Mouse (Mus musculus) heart, embryonic 15.5 days (tissue): Measurements from ENCODE around the gene Urm1. TPM values are rescaled to one million over a fixed set of nuclear protein-coding genes. Genes with fewer than 3 reads are reported as not detected.

Experiments used
- ATAC-seq: fragments of 200-750 bp; cut with Nextera tagmentation; replicated peaks from 2 replicates; pipeline ENCODE4 v1.8.0; 2017; ENCODE audit warnings: low read depth, moderate TSS enrichment; ENCODE audit not compliant: insufficient number of reproducible peaks, insufficient read depth, low FRiP score
- H3K27ac ChIP-seq: fragments of 300-500 bp; sonication (generic); 2 replicates; pipeline ENCODE4 v1.5.1; 2015; ENCODE audit warnings: mild to moderate bottlenecking, inconsistent platforms
- H3K27me3 ChIP-seq: fragments of 300-500 bp; sonication (generic); 2 replicates; pipeline ENCODE4 v1.6.1; 2015; ENCODE audit warnings: inconsistent platforms
- H3K36me3 ChIP-seq: fragments of 300-500 bp; sonication (generic); 2 replicates; pipeline ENCODE4 v1.6.1; 2015; ENCODE audit warnings: mild to moderate bottlenecking, inconsistent platforms
- H3K4me1 ChIP-seq: fragments of 300-500 bp; sonication (generic); replicated peaks from 2 replicates; pipeline ENCODE4 v1.6.1; 2015; ENCODE audit warnings: inconsistent platforms
- H3K4me2 ChIP-seq: fragments of 300-500 bp; sonication (generic); 2 replicates; pipeline ENCODE4 v1.6.1; 2015; ENCODE audit warnings: inconsistent platforms, mild to moderate bottlenecking, moderate library complexity
- H3K4me3 ChIP-seq: fragments of 300-500 bp; sonication (generic); 2 replicates; pipeline ENCODE4 v1.5.1; 2015; ENCODE audit warnings: mild to moderate bottlenecking, inconsistent platforms
- H3K9ac ChIP-seq: fragments of 300-500 bp; sonication (generic); 2 replicates; pipeline ENCODE4 v1.6.1; 2015; ENCODE audit warnings: mild to moderate bottlenecking, inconsistent platforms
- H3K9me3 ChIP-seq: fragments of 300-500 bp; sonication (generic); replicated peaks from 2 replicates; pipeline ENCODE4 v1.6.1; 2016; ENCODE audit warnings: inconsistent platforms
- WGBS: fragments of 180-500 bp; shearing (Covaris S2); methylation state at CpG from one replicate; pipeline ENCODE4 v1.1.7; 2015; ENCODE audit warnings: mixed read lengths; 5-methylcytosine and 5-hydroxymethylcytosine counted together
- polyA plus RNA-seq: library from polyadenylated mRNA; unstranded; fragments of >200 nt; fragmentation: Nextera tagmentation; extraction: Ambion mirVana; gene quantifications from 2 replicates; pipeline ENCODE4 v1.2.1, GENCODE M21; 2015

The Urm1 gene
- polyA plus RNA-seq, 1 experiment from 2014 or later: 13.0 TPM

- no peak overlapping the region for H3K4me2 ChIP-seq
- H3K36me3 ChIP-seq: no peaks in the 10 kb centered on the region
- no peaks in the 10 kb centered on the region for H3K4me1 ChIP-seq
- no peak overlapping the region for H3K27ac ChIP-seq
- 57% methylated on average over 4 of the region's 4 CpGs for WGBS
- no peaks in the 10 kb centered on the region for H3K9me3 ChIP-seq
- peaks cover 12% of the 10 kb centered on the region; the same call in 1 of the 2 replicates for H3K27me3 ChIP-seq
- H3K4me3 ChIP-seq: no peak overlapping the region
- no peak overlapping the region for H3K9ac ChIP-seq
- ATAC-seq: no peak
Observed at GRCm38 (mm10) chr2:29852957-29853485, 33.1 kb downstream of the Urm1 start.

- Histone ChIP-seq H3K4me3 (no peak overlapping the region), H3K27me3 (peaks cover 8% of the 10 kb centered on the region; the same call in 1 of the 2 replicates), H3K4me2 (no peak overlapping the region), H3K9me3 (no peaks in the 10 kb centered on the region), H3K4me1 (no peaks in the 10 kb centered on the region), H3K27ac (no peak overlapping the region), H3K36me3 (no peaks in the 10 kb centered on the region), H3K9ac (no peak overlapping the region)
- 64% methylated on average over 5 of the region's 5 CpGs for WGBS
- no peak for ATAC-seq
Observed at GRCm38 (mm10) chr2:29853736-29854135, 33.9 kb downstream of the Urm1 start.

- peaks cover 8% of the 10 kb centered on the region; the same call in 1 of the 2 replicates for H3K27me3 ChIP-seq
Observed at GRCm38 (mm10) chr2:29855585-29856210, 35.8 kb downstream of the Urm1 start.

GRCm38 (mm10) chr2:29856451-29857260, 36.8 kb downstream of the Urm1 start:
- H3K4me2 ChIP-seq: no peak overlapping the region
- no peaks in the 10 kb centered on the region for H3K36me3 ChIP-seq
- H3K27ac ChIP-seq: no peak overlapping the region
- H3K9ac ChIP-seq: no peak overlapping the region
- no peak overlapping the region for H3K4me3 ChIP-seq
- H3K27me3 ChIP-seq: peaks cover 8% of the 10 kb centered on the region; the same call in 1 of the 2 replicates
- 37% methylated on average over 19 of the region's 19 CpGs for WGBS
- ATAC-seq: no peak
- H3K9me3 ChIP-seq: no peaks in the 10 kb centered on the region
- no peaks in the 10 kb centered on the region; the same call in 1 of the 2 replicates for H3K4me1 ChIP-seq

More at GRCm38 (mm10) chr2:29855585-29856210, 35.8 kb downstream of the Urm1 start:
- no peaks in the 10 kb centered on the region for H3K9me3 ChIP-seq
- no peaks in the 10 kb centered on the region; the same call in 1 of the 2 replicates for H3K4me1 ChIP-seq
- ATAC-seq: no peak
- WGBS: 77% methylated on average over 10 of the region's 10 CpGs
- H3K4me3 ChIP-seq: no peak overlapping the region
- no peak overlapping the region for H3K9ac ChIP-seq
- no peaks in the 10 kb centered on the region for H3K36me3 ChIP-seq
- no peak overlapping the region for H3K4me2 ChIP-seq
- no peak overlapping the region for H3K27ac ChIP-seq

GRCm38 (mm10) chr2:29857341-29857740, 37.5 kb downstream of the Urm1 start:
- Histone ChIP-seq H3K27me3 (peaks cover 8% of the 10 kb centered on the region; the same call in 1 of the 2 replicates), H3K9me3 (no peaks in the 10 kb centered on the region), H3K4me2 (no peak overlapping the region), H3K36me3 (no peaks in the 10 kb centered on the region), H3K9ac (no peak overlapping the region), H3K4me3 (no peak overlapping the region), H3K27ac (no peak overlapping the region), H3K4me1 (no peaks in the 10 kb centered on the region; the same call in 1 of the 2 replicates)
- no peak for ATAC-seq
- WGBS: 33% methylated on average over 2 of the region's 2 CpGs

- Histone ChIP-seq H3K36me3 (no peaks in the 10 kb centered on the region), H3K9ac (no peak overlapping the region), H3K4me2 (no peak overlapping the region), H3K4me3 (no peak overlapping the region), H3K27me3 (peaks cover 8% of the 10 kb centered on the region; the same call in 1 of the 2 replicates), H3K27ac (no peak overlapping the region), H3K9me3 (no peaks in the 10 kb centered on the region), H3K4me1 (no peaks in the 10 kb centered on the region; the same call in 1 of the 2 replicates)
- no peak for ATAC-seq
- 69% methylated on average over 5 of the region's 5 CpGs for WGBS
Observed at GRCm38 (mm10) chr2:29857967-29858366, 38.1 kb downstream of the Urm1 start.

GRCm38 (mm10) chr2:29858748-29859473, 39.0 kb downstream of the Urm1 start:
- 7% methylated on average over 5 of the region's 5 CpGs for WGBS
- H3K9ac ChIP-seq: no peak overlapping the region

GRCm38 (mm10) chr2:29865125-29865524, 45.2 kb downstream of the Urm1 start:
- no peak for ATAC-seq
- no peak overlapping the region for H3K27ac ChIP-seq
- H3K4me1 ChIP-seq: peaks cover 18% of the 10 kb centered on the region
- H3K36me3 ChIP-seq: no peaks in the 10 kb centered on the region
- H3K9ac ChIP-seq: no peak overlapping the region
- no peak overlapping the region for H3K4me2 ChIP-seq
- H3K4me3 ChIP-seq: no peak overlapping the region
- H3K27me3 ChIP-seq: peaks cover 7% of the 10 kb centered on the region; the same call in 1 of the 2 replicates
- no peaks in the 10 kb centered on the region for H3K9me3 ChIP-seq
- WGBS: 69% methylated on average over 4 of the region's 4 CpGs

More at GRCm38 (mm10) chr2:29858748-29859473, 39.0 kb downstream of the Urm1 start:
- Histone ChIP-seq H3K27me3 (peaks cover 10% of the 10 kb centered on the region), H3K36me3 (no peaks in the 10 kb centered on the region), H3K27ac (no peak overlapping the region), H3K9me3 (no peaks in the 10 kb centered on the region), H3K4me3 (no peak overlapping the region), H3K4me2 (no peak overlapping the region), H3K4me1 (no peaks in the 10 kb centered on the region; the same call in 1 of the 2 replicates)
- ATAC-seq: no peak

GRCm38 (mm10) chr2:29868949-29869645, 49.2 kb downstream of the Urm1 start, which contains the start of gene Cercam:
Gene Cercam (plus strand): TSS chr2:29869164.
- ATAC-seq: peak; percentile 85
- H3K9ac ChIP-seq: peak within 1 kb of the TSS; percentile 70
- H3K9me3 ChIP-seq: no peaks in the 10 kb centered on the region
- H3K27me3 ChIP-seq: 0 out of 2 replicates have a peak, but pooled peaks cover 3% of the 10 kb centered on the region
- H3K4me2 ChIP-seq: peak within 1 kb of the TSS; percentile 98
- WGBS: under 1% methylated on average over 44 of the region's 44 CpGs
- 0 out of 2 replicates have a peak, but pooled peaks cover 5% of the 10 kb centered on the region for H3K36me3 ChIP-seq
- peak within 1 kb of the TSS; percentile 85 for H3K27ac ChIP-seq
- H3K4me3 ChIP-seq: peak within 1 kb of the TSS; percentile 64
- H3K4me1 ChIP-seq: peaks cover 23% of the 10 kb centered on the region

- peak; percentile 48 for ATAC-seq
- no peaks in the 10 kb centered on the region for H3K9me3 ChIP-seq
- H3K4me3 ChIP-seq: peak overlapping the region; percentile 64
- H3K36me3 ChIP-seq: 0 out of 2 replicates have a peak, but pooled peaks cover 5% of the 10 kb centered on the region
- H3K27ac ChIP-seq: peak overlapping the region; percentile 85
- no peaks in the 10 kb centered on the region for H3K27me3 ChIP-seq
- WGBS: 3% methylated on average over 17 of the region's 17 CpGs
- peak overlapping the region; percentile 98 for H3K4me2 ChIP-seq
- peak overlapping the region; percentile 70 for H3K9ac ChIP-seq
- H3K4me1 ChIP-seq: peaks cover 23% of the 10 kb centered on the region
Observed at GRCm38 (mm10) chr2:29869646-29870451, 50.0 kb downstream of the Urm1 start.
